Mouse (Mus musculus) lung, embryonic 16.5 days (tissue): ENCODE results near the gene Ctps. TPM values are rescaled to one million over a fixed set of nuclear protein-coding genes. Genes with fewer than 3 reads are reported as not detected.
A peak's percentile ranks its signal among the peaks of the same experiment; 100 is the strongest.

Experiments
- ATAC-seq: fragments of 200-750 bp; cut with Nextera tagmentation; 2 replicates; pipeline ENCODE4 v1.8.0; 2017; ENCODE audit warnings: low read depth, mild to moderate bottlenecking, moderate library complexity
- H3K27ac ChIP-seq: fragments of 300-500 bp; sonication (generic); 2 replicates; pipeline ENCODE4 v1.5.1; 2014; ENCODE audit warnings: mild to moderate bottlenecking, control low read depth, low read length
- H3K27me3 ChIP-seq: fragments of 300-500 bp; sonication (generic); 2 replicates; pipeline ENCODE4 v1.6.1; 2014; ENCODE audit warnings: low read depth, low read length, mixed read lengths; ENCODE audit not compliant: control insufficient read depth, insufficient read depth
- H3K36me3 ChIP-seq: fragments of 300-500 bp; sonication (generic); 2 replicates; pipeline ENCODE4 v1.6.1; 2014; ENCODE audit warnings: low read length; ENCODE audit not compliant: control insufficient read depth, insufficient read depth
- H3K4me1 ChIP-seq: fragments of 300-500 bp; sonication (generic); replicated peaks from 2 replicates; pipeline ENCODE4 v1.6.1; 2014; ENCODE audit warnings: low read length, mixed read lengths; ENCODE audit not compliant: control insufficient read depth, insufficient read depth
- H3K4me2 ChIP-seq: fragments of 300-500 bp; sonication (generic); 2 replicates; pipeline ENCODE4 v1.6.1; 2014; ENCODE audit warnings: low read depth, low read length, control low read depth
- H3K4me3 ChIP-seq: fragments of 300-500 bp; sonication (generic); 2 replicates; pipeline ENCODE4 v1.5.1; 2014; ENCODE audit warnings: mild to moderate bottlenecking, low read length, control low read depth
- H3K9ac ChIP-seq: fragments of 300-500 bp; sonication (generic); 2 replicates; pipeline ENCODE4 v1.6.1; 2014; ENCODE audit warnings: low read length, control low read depth
- H3K9me3 ChIP-seq: fragments of 300-500 bp; sonication (generic); 2 replicates; pipeline ENCODE4 v1.6.1; 2016; ENCODE audit warnings: low read length; ENCODE audit not compliant: control insufficient read depth
- WGBS: fragments of 180-500 bp; shearing (Covaris S2); extraction: QIAGEN DNeasy Blood & Tissue Kit; methylation state at CpG from one replicate; pipeline ENCODE4 v1.1.7; 2014; 5-methylcytosine and 5-hydroxymethylcytosine counted together
- polyA plus RNA-seq: library from polyadenylated mRNA; unstranded; fragments of >200 nt; fragmentation: Nextera tagmentation; extraction: Ambion mirVana; gene quantifications from 2 replicates; pipeline ENCODE4 v1.2.1, GENCODE M21; 2015

Ctps gene
- polyA plus RNA-seq, 1 experiment from 2014 or later, result 70.0 TPM

DNA sequence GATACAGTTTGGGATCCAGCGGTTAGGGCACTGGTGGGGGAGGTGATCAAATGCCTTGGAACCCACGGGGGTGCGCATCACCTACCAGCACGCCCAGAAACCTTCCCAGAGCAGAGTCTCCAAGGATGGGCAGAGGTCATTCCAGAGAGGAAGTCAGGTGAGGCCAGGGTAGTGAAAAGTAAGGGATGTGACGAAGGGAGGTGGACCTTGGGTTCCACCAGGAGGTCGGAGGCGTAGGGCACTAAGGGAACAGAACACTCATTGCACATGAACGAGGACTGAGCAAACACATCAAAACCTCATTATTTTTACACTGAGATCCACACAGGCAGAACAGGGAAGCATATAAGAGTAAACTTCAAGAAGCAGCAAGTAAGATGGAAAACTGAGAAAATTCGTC, 11.6 kb upstream of the Ctps start:
- no peak overlapping the region for H3K4me3 ChIP-seq
- WGBS, result 76% methylated on average over 9 of the region's 9 CpGs
- H3K9ac ChIP-seq, result no peak overlapping the region
- no peaks in the 10 kb centered on the region for H3K27me3 ChIP-seq
- H3K9me3 ChIP-seq, result no peaks in the 10 kb centered on the region
- H3K4me2 ChIP-seq, result no peak overlapping the region
- no peak for ATAC-seq
- H3K27ac ChIP-seq, result no peak overlapping the region
- H3K4me1 ChIP-seq, result no peaks in the 10 kb centered on the region
- no peaks in the 10 kb centered on the region for H3K36me3 ChIP-seq

GRCm38 (mm10) chr4:120580894-120581293, 10.8 kb upstream of the Ctps start:
- Histone ChIP-seq H3K36me3 (no peaks in the 10 kb centered on the region), H3K4me1 (no peaks in the 10 kb centered on the region), H3K27me3 (no peaks in the 10 kb centered on the region), H3K9ac (no peak overlapping the region), H3K4me3 (no peak overlapping the region), H3K4me2 (no peak overlapping the region), H3K9me3 (no peaks in the 10 kb centered on the region), H3K27ac (no peak overlapping the region)
- ATAC-seq, result no peak
- WGBS, result 59% methylated on average over 5 of the region's 5 CpGs

GRCm38 (mm10) chr4:120571691-120572090, 1.6 kb upstream of the Ctps start:
- peak overlapping the region; percentile 17; the same call in 1 of the 2 replicates for H3K9ac ChIP-seq
- H3K36me3 ChIP-seq, result no peaks in the 10 kb centered on the region
- peak overlapping the region; percentile 98 for H3K27ac ChIP-seq
- no peaks in the 10 kb centered on the region for H3K9me3 ChIP-seq
- ATAC-seq, result no peak
- H3K4me3 ChIP-seq, result no peak overlapping the region
- peak overlapping the region; percentile 92; the same call in 1 of the 2 replicates for H3K4me2 ChIP-seq
- peaks cover 29% of the 10 kb centered on the region for H3K4me1 ChIP-seq
- WGBS, result 16% methylated on average over 3 of the region's 3 CpGs
- no peaks in the 10 kb centered on the region for H3K27me3 ChIP-seq

DNA sequence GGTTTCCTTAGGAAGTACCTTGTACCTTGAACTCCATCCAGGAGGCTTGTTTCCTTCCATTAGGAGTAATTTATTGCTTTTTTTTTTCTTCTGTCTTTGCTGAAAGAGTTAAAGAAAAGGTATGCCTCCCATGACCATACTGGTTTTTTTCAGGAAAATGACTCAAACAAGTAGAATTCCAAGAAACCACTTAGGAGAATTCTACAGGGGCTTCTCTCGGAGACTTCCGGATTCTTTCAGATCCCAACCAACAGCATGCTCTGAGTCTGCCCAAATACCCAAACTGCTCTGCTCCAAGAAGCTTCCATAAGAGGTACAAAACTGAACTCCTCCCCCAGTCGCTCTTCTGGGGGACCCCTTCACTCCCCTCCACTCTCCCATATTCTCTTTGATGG, 991 bp upstream of the Ctps start:
- Histone ChIP-seq H3K4me2 (peak overlapping the region; percentile 92), H3K36me3 (no peaks in the 10 kb centered on the region), H3K9me3 (no peaks in the 10 kb centered on the region), H3K4me1 (peaks cover 29% of the 10 kb centered on the region), H3K9ac (peak overlapping the region; percentile 90), H3K27ac (peak overlapping the region; percentile 98), H3K27me3 (no peaks in the 10 kb centered on the region), H3K4me3 (peak overlapping the region; percentile 90)
- ATAC-seq, result no peak
- 46% methylated on average over 3 of the region's 3 CpGs for WGBS

- Histone ChIP-seq H3K4me1 (peaks cover 29% of the 10 kb centered on the region), H3K4me2 (peak overlapping the region; percentile 92), H3K9ac (peak overlapping the region; percentile 90), H3K36me3 (0 out of 2 replicates have a peak, but pooled peaks cover 1% of the 10 kb centered on the region), H3K4me3 (peak overlapping the region; percentile 90), H3K27me3 (no peaks in the 10 kb centered on the region), H3K27ac (peak overlapping the region; percentile 98), H3K9me3 (no peaks in the 10 kb centered on the region)
- under 1% methylated on average over 27 of the region's 27 CpGs for WGBS
- ATAC-seq, result peak; percentile 65
Observed at GRCm38 (mm10) chr4:120570438-120571069, 478 bp upstream of the Ctps start.

GRCm38 (mm10) chr4:120569025-120569424, 1.1 kb downstream of the Ctps start:
- H3K27ac ChIP-seq, result peak overlapping the region; percentile 98
- peaks cover 10% of the 10 kb centered on the region for H3K36me3 ChIP-seq
- H3K9me3 ChIP-seq, result no peaks in the 10 kb centered on the region
- H3K4me2 ChIP-seq, result peak overlapping the region; percentile 91
- peak overlapping the region; percentile 90 for H3K9ac ChIP-seq
- H3K4me3 ChIP-seq, result peak overlapping the region; percentile 90
- 6% methylated on average over 4 of the region's 4 CpGs for WGBS
- H3K4me1 ChIP-seq, result peaks cover 29% of the 10 kb centered on the region
- no peaks in the 10 kb centered on the region for H3K27me3 ChIP-seq
- ATAC-seq, result no peak

DNA sequence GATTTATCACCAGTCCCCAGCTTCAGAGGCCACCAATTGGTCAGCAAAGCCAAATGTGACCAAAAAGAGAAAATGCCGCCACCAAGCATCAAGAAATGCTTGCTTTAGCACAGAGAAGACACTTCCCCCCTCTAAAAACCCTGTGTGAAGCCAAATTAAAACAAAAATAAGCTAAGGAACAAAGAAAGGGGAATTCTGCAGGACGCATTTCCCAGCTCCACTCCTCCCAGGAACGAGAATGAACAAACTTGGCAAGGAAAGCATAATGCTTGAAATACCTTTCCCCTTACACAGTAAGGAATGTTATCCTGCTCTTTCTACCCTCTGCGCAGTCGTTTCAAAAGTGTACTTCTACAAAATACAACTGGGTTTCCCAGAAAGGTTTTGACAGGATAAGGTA, 2.1 kb downstream of the Ctps start:
- 5% methylated on average over 5 of the region's 5 CpGs for WGBS
- Histone ChIP-seq H3K9me3 (no peaks in the 10 kb centered on the region), H3K9ac (peak overlapping the region; percentile 38; the same call in 1 of the 2 replicates), H3K4me3 (peak overlapping the region; percentile 24), H3K4me2 (peak overlapping the region; percentile 91), H3K27ac (peak overlapping the region; percentile 87), H3K27me3 (no peaks in the 10 kb centered on the region), H3K36me3 (peaks cover 12% of the 10 kb centered on the region), H3K4me1 (peaks cover 29% of the 10 kb centered on the region)
- ATAC-seq, result no peak

- Histone ChIP-seq H3K27me3 (no peaks in the 10 kb centered on the region), H3K4me1 (peaks cover 17% of the 10 kb centered on the region), H3K36me3 (peaks cover 20% of the 10 kb centered on the region), H3K9ac (no peak overlapping the region), H3K4me2 (no peak overlapping the region), H3K27ac (no peak overlapping the region), H3K4me3 (no peak overlapping the region), H3K9me3 (no peaks in the 10 kb centered on the region)
- WGBS, result 82% methylated on average over 2 of the region's 2 CpGs
- no peak for ATAC-seq
Observed at GRCm38 (mm10) chr4:120565726-120566125, 4.3 kb downstream of the Ctps start.

GRCm38 (mm10) chr4:120556592-120556991, 13.5 kb downstream of the Ctps start:
- H3K4me2 ChIP-seq, result no peak overlapping the region
- H3K4me3 ChIP-seq, result no peak overlapping the region
- H3K9me3 ChIP-seq, result no peaks in the 10 kb centered on the region
- peaks cover 46% of the 10 kb centered on the region for H3K36me3 ChIP-seq
- no peak overlapping the region for H3K9ac ChIP-seq
- H3K27me3 ChIP-seq, result no peaks in the 10 kb centered on the region
- ATAC-seq, result peak; percentile 60; the same call in 1 of the 2 replicates
- 68% methylated on average over 6 of the region's 6 CpGs for WGBS
- H3K27ac ChIP-seq, result no peak overlapping the region
- no peaks in the 10 kb centered on the region for H3K4me1 ChIP-seq
